Mouse (Mus musculus): ENCODE measurements around the gene Ccnh. TPM values are rescaled to one million over a fixed set of nuclear protein-coding genes. Genes with fewer than 3 reads are reported as not detected.

Ccnh gene
- polyA plus RNA-seq (2014; fragmentation: Illumina TruSeq; extraction: RNeasy Lipid Tissue Mini Kit (QIAGEN cat#74804); ENCODE audit: low read depth, low replicate concordance) = 124 TPM

GRCm38 (mm10) chr13:85188903-85189643 is at the start of gene Ccnh:
Gene Ccnh, plus strand, starts transcription at chr13:85189408.

Other genes with a start within 250 kb of the Ccnh start
- gene Rasa1, start 99.7 kb downstream of the Ccnh start, polyA plus RNA-seq (2014; fragmentation: Illumina TruSeq; extraction: RNeasy Lipid Tissue Mini Kit (QIAGEN cat#74804); ENCODE audit: low read depth, low replicate concordance) = 101 TPM